In the genomic region with DNA sequence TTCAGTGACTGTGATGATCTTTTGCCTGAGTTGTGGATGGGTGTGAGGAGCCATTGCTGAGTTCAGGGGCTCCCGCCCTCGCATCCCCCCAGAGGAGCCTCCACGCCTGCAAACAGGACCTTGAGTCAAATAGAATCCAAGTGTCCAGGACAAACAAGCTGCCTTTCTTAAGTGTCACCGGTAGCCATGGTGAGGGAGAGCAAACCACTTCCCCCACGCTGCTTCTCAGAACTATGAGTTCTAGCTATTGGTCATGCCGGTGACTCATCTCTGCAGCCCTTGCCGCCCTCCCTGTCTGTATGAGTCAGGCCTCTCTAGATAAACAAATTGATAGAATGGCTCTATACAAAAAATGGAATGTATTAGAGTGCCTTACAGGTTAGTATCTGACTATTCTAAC, we compare ENCODE assay signal across 13 mouse cellular contexts. TPM values are rescaled to one million over a fixed set of nuclear protein-coding genes. Genes with fewer than 3 reads are reported as not detected.
DNase-seq lines count a peak whose midpoint lies in the region; ATAC-seq and TF ChIP-seq lines count a peak whose summit lies in the region.
"Had no signal": no experiment of that assay in that cellular context is flagged by ENCODE, and none has a peak within 500 bp of the region (broad histone marks: within the 10 kb centered on the region; RNA-seq: fewer than 3 reads in every experiment).

No protein-coding gene starts in this region.

- 60% methylated on average over 7 of the region's 7 CpGs for WGBS in neural tube, embryonic 15.5 days

- peak; percentile 92 for ATAC-seq in megakaryocyte, adult 5-6 weeks (ENCODE audit: poor library complexity, severe bottlenecking)
- no peak for ATAC-seq in neural tube, embryonic 15.5 days (ENCODE audit: low FRiP score)
- ATAC-seq: forebrain, embryonic 15.5 days had no signal

- H3K27ac ChIP-seq in gastrocnemius, adult 2 months = no peak overlapping the region
- H3K27ac ChIP-seq in neural tube, embryonic 15.5 days (replicated peaks) = no peak overlapping the region
- H3K27ac ChIP-seq: forebrain, embryonic 15.5 days; heart, embryonic 15.5 days had no signal

- H3K9me3 ChIP-seq in neural tube, embryonic 15.5 days (replicated peaks) = no peaks in the 10 kb centered on the region
- H3K9me3 ChIP-seq: heart, embryonic 15.5 days had no signal

- peaks cover 57% of the 10 kb centered on the region for H3K27me3 ChIP-seq in neural tube, embryonic 15.5 days (replicated peaks)

- intact Hi-C loops in gastrocnemius, adult 2 months (cut with DNase I) = no loop called here
- intact Hi-C loops in gastrocnemius, postnatal 14 days (cut with DNase I; ENCODE audit: low total_unique reads) = no loop called here

- no peak overlapping the region for H3K4me2 ChIP-seq in neural tube, embryonic 15.5 days
- H3K4me2 ChIP-seq: forebrain, embryonic 15.5 days; heart, embryonic 15.5 days; lung, embryonic 14.5 days had no signal

- peak; percentile 19 for DNase-seq in gastrocnemius, adult 2 months
- DNase-seq in gastrocnemius, postnatal 14 days = no peak
- peak; percentile 44 for DNase-seq in A20 (ENCODE audit: low read depth, low spot score)
- peak; percentile 79 for DNase-seq in adrenal gland, postnatal 14 days
- DNase-seq in embryo, embryonic 11 days = no peak
- no peak for DNase-seq in thymus, postnatal 0 days (ENCODE audit: low spot score)
- DNase-seq: lung, embryonic 14.5 days; thymus, postnatal 25 days had no signal

- H3K9ac ChIP-seq in neural tube, embryonic 15.5 days (replicated peaks) = no peak overlapping the region
- H3K9ac ChIP-seq: forebrain, embryonic 15.5 days; heart, embryonic 15.5 days; lung, embryonic 14.5 days had no signal

- H3K36me3 ChIP-seq in neural tube, embryonic 15.5 days = no peaks in the 10 kb centered on the region
- H3K36me3 ChIP-seq: forebrain, embryonic 15.5 days; heart, embryonic 15.5 days had no signal

- H3K4me3 ChIP-seq in gastrocnemius, adult 2 months = no peak overlapping the region
- no peak overlapping the region for H3K4me3 ChIP-seq in neural tube, embryonic 15.5 days (replicated peaks)
- H3K4me3 ChIP-seq: forebrain, embryonic 15.5 days; heart, embryonic 15.5 days had no signal

- no peak for TF ChIP-seq CTCF in gastrocnemius, adult 2 months (IDR thresholded peaks at IDR 0.05)

- 0 out of 2 replicates have a peak, but pooled peaks cover 1% of the 10 kb centered on the region for H3K4me1 ChIP-seq in neural tube, embryonic 15.5 days
- H3K4me1 ChIP-seq: heart, embryonic 15.5 days had no signal

RNA-seq across cellular contexts. Expression of a gene that starts 35.3 kb away (rescaled TPM):
- not detected for total RNA-seq in gastrocnemius, adult 2 months (2021)
- under 1 TPM; 0.04 to 0.11 TPM for total RNA-seq in gastrocnemius, postnatal 14 days (2021)
- 5.3 and 5.7 TPM in 2 replicates for total RNA-seq in adrenal gland, postnatal 14 days (2021)
- total RNA-seq in megakaryocyte, adult 5-6 weeks (2015) = not detected in 2 replicates
- total RNA-seq in megakaryocyte, adult 5-6 weeks (2017) = not detected in 2 replicates
- polyA plus RNA-seq in neural tube, embryonic 15.5 days (2015; fragmentation: Nextera tagmentation; extraction: Ambion mirVana) = 17.3 and 17.6 TPM in 2 replicates
- polyA plus RNA-seq in thymus, postnatal 0 days (2015; fragmentation: Nextera tagmentation; extraction: Ambion mirVana) = 0.07 and 0.10 TPM in 2 replicates
- polyA plus RNA-seq: neural tube, embryonic 11.5 days had no signal

Comparison
In these comparisons a context has a peak if more than half of its experiments do, and no peak if none do; other contexts are left out.
1. DNase-seq: peak in gastrocnemius, adult 2 months (single experiment), A20 (single experiment) and adrenal gland, postnatal 14 days (single experiment); none in gastrocnemius, postnatal 14 days (single experiment), embryo, embryonic 11 days (single experiment) and thymus, postnatal 0 days (single experiment).